ENCODE assay signal across 8 mouse cellular contexts in genomic region chr8:122460524-122461472, GRCm38 (mm10). TPM values are rescaled to one million over a fixed set of nuclear protein-coding genes. Genes with fewer than 3 reads are reported as not detected.
A peak's percentile ranks its signal among the peaks of the same experiment; 100 is the strongest.
DNase-seq lines count a peak whose midpoint lies in the region; ATAC-seq and TF ChIP-seq lines count a peak whose summit lies in the region.

Gene Snai3, minus strand, starts transcription at chr8:122460733.

- peaks cover 43% of the 10 kb centered on the region for H3K27me3 ChIP-seq in forebrain, embryonic 15.5 days
- peaks cover 7% of the 10 kb centered on the region for H3K27me3 ChIP-seq in hindbrain, postnatal 0 days (ENCODE audit: insufficient read depth, low read length)
- peaks cover 73% of the 10 kb centered on the region for H3K27me3 ChIP-seq in liver, embryonic 13.5 days

- in situ Hi-C loops in ES-E14 (cut with MboI; ENCODE audit: low sequenced_read_pairs in 2 of 2, unreplicated experiment in 2 of 2), result no loop called here

- no peak for TF ChIP-seq CTCF in hindbrain, postnatal 0 days (IDR thresholded peaks at IDR 0.05; ENCODE audit: low read depth)

- H3K9ac ChIP-seq in ES-E14 (ENCODE audit: insufficient read depth, low read depth, low read length, poor library complexity, severe bottlenecking), result peak within 1 kb of the TSS; percentile 45
- H3K9ac ChIP-seq in forebrain, embryonic 15.5 days (replicated peaks), result no peak within 1 kb of the TSS; the same call in 1 of the 2 replicates
- H3K9ac ChIP-seq in hindbrain, postnatal 0 days (replicated peaks; ENCODE audit: low read length), result 0 out of 2 replicates have a peak within 1 kb of the TSS, but pooled peaks have one; percentile 21
- no peak within 1 kb of the TSS for H3K9ac ChIP-seq in liver, embryonic 13.5 days

- H3K9me3 ChIP-seq in ES-E14 (ENCODE audit: control insufficient read depth, insufficient read depth, low read depth, low read length), result no peaks in the 10 kb centered on the region
- H3K9me3 ChIP-seq in forebrain, embryonic 15.5 days, result no peaks in the 10 kb centered on the region
- H3K9me3 ChIP-seq in hindbrain, postnatal 0 days (ENCODE audit: low read length), result no peaks in the 10 kb centered on the region
- no peaks in the 10 kb centered on the region for H3K9me3 ChIP-seq in liver, embryonic 13.5 days (replicated peaks)

- H3K4me3 ChIP-seq in ES-E14 (ENCODE audit: insufficient read depth in 1 of 2, low read depth in 1 of 2, low read length in 2 of 2, poor library complexity in 1 of 2, severe bottlenecking in 1 of 2), result peak within 1 kb of the TSS; percentile 60 to 85
- H3K4me3 ChIP-seq in brown adipose tissue, adult 24 weeks (ENCODE audit: insufficient read depth, low read depth, low read length), result peak within 1 kb of the TSS; percentile 19
- peak within 1 kb of the TSS; percentile 36 for H3K4me3 ChIP-seq in forebrain, embryonic 15.5 days
- H3K4me3 ChIP-seq in hindbrain, postnatal 0 days (ENCODE audit: low read length), result peak within 1 kb of the TSS; percentile 34
- peak within 1 kb of the TSS; percentile 43 for H3K4me3 ChIP-seq in liver, embryonic 13.5 days (replicated peaks)

- no peak within 1 kb of the TSS for H3K27ac ChIP-seq in ES-E14 (ENCODE audit: insufficient read depth, low read depth, low read length, poor library complexity, severe bottlenecking)
- no peak within 1 kb of the TSS for H3K27ac ChIP-seq in brown adipose tissue, adult 24 weeks (replicated peaks; ENCODE audit: low read depth, low read length)
- no peak within 1 kb of the TSS for H3K27ac ChIP-seq in forebrain, embryonic 15.5 days (replicated peaks)
- no peak within 1 kb of the TSS for H3K27ac ChIP-seq in hindbrain, postnatal 0 days
- no peak within 1 kb of the TSS for H3K27ac ChIP-seq in liver, embryonic 13.5 days

- peak within 1 kb of the TSS; percentile 60 for H3K4me2 ChIP-seq in forebrain, embryonic 15.5 days (replicated peaks)
- peak within 1 kb of the TSS; percentile 61 for H3K4me2 ChIP-seq in hindbrain, postnatal 0 days (ENCODE audit: low read depth, low read length)
- peak within 1 kb of the TSS; percentile 64 for H3K4me2 ChIP-seq in liver, embryonic 13.5 days

- no peak for ATAC-seq in forebrain, embryonic 15.5 days (replicated peaks)
- ATAC-seq in hindbrain, postnatal 0 days, result peak; percentile 71
- ATAC-seq in liver, embryonic 13.5 days (ENCODE audit: low read depth), result peak; percentile 63

- WGBS in forebrain, embryonic 15.5 days, result 2% methylated on average over 56 of the region's 56 CpGs
- 3% methylated on average over 55 of the region's 56 CpGs for WGBS in hindbrain, postnatal 0 days
- WGBS in liver, embryonic 13.5 days (ENCODE audit: insufficient replicate concordance), result 5% methylated on average over 56 of the region's 56 CpGs

- H3K36me3 ChIP-seq in ES-E14 (ENCODE audit: control insufficient read depth, insufficient read depth, low read length, poor library complexity, severe bottlenecking), result peaks cover 4% of the 10 kb centered on the region; the same call in 1 of the 2 replicates
- no peaks in the 10 kb centered on the region for H3K36me3 ChIP-seq in forebrain, embryonic 15.5 days
- H3K36me3 ChIP-seq in hindbrain, postnatal 0 days (ENCODE audit: insufficient read depth, low read length), result 0 out of 2 replicates have a peak, but pooled peaks cover 6% of the 10 kb centered on the region
- H3K36me3 ChIP-seq in liver, embryonic 13.5 days, result no peaks in the 10 kb centered on the region

- DNase-seq in ES-E14 (ENCODE audit: low read depth, low spot score), result no peak
- peak; percentile 26 for DNase-seq in hindbrain, postnatal 0 days (ENCODE audit: low spot score)
- peak; percentile 42 for DNase-seq in liver, embryonic 13.5 days
- DNase-seq in neural tube, embryonic 10.5 days (ENCODE audit: extremely low spot score, low spot score), result peak; percentile 39
- peak; percentile 73 for DNase-seq in thymus, postnatal 10 days (ENCODE audit: low spot score in 2 of 2)
- no peak for DNase-seq in layer of hippocampus, adult 11-12 months (ENCODE audit: low spot score)

- H3K4me1 ChIP-seq in ES-E14 (ENCODE audit: control insufficient read depth in 2 of 2, insufficient read depth in 2 of 2, low read length in 2 of 2, poor library complexity in 1 of 2), result peaks cover 0 to 18% of the 10 kb centered on the region in 2 experiments; a peak in 2 of 4 replicates
- peaks cover 20% of the 10 kb centered on the region for H3K4me1 ChIP-seq in brown adipose tissue, adult 24 weeks (ENCODE audit: control insufficient read depth, insufficient read depth, insufficient read length, low read length)
- H3K4me1 ChIP-seq in forebrain, embryonic 15.5 days, result peaks cover 10% of the 10 kb centered on the region
- no peaks in the 10 kb centered on the region for H3K4me1 ChIP-seq in hindbrain, postnatal 0 days (ENCODE audit: insufficient read depth, low read length)
- peaks cover 55% of the 10 kb centered on the region for H3K4me1 ChIP-seq in liver, embryonic 13.5 days (replicated peaks)

TF ChIP-seq in ES-E14, 5 proteins besides CTCF, POLR2A, EP300 and RAD21:
- TF ChIP-seq CHD2 (IDR thresholded peaks at IDR 0.05; ENCODE audit: low read depth, low read length) (no peak), MAFK (IDR thresholded peaks at IDR 0.05; ENCODE audit: insufficient read depth, low read depth, low read length) (peak; percentile 58; the same call in 1 of the 2 replicates), ZNF384 (IDR thresholded peaks at IDR 0.05; ENCODE audit: low read depth, low read length) (no peak)

RNA-seq across cellular contexts. Expression of gene Snai3, which starts in this region (rescaled TPM):
- 4.2 and 8.2 TPM in 2 replicates for total RNA-seq in ES-E14 (2012; rRNA removed)
- polyA plus RNA-seq in brown adipose tissue, adult 24 weeks (2012; ENCODE audit: insufficient read depth, insufficient read length, missing spikeins), result not detected in 2 replicates
- polyA plus RNA-seq in forebrain, embryonic 15.5 days (2015; fragmentation: Nextera tagmentation; extraction: Ambion mirVana), result not detected in 2 replicates
- not detected in 2 replicates for total RNA-seq in hindbrain, postnatal 0 days (2014; rRNA removed)
- not detected in 2 replicates for polyA plus RNA-seq in hindbrain, postnatal 0 days (2015; fragmentation: Nextera tagmentation; extraction: Ambion mirVana)
- 0.20 and 0.31 TPM in 2 replicates for polyA plus RNA-seq in liver, embryonic 13.5 days (2015; fragmentation: Nextera tagmentation; extraction: Ambion mirVana)

Comparison
In these comparisons a context has a peak if more than half of its experiments do, and no peak if none do; other contexts are left out.
1. Peak in DNase-seq, ATAC-seq, H3K4me3 ChIP-seq, H3K9ac ChIP-seq and H3K4me2 ChIP-seq in hindbrain, postnatal 0 days; RNA of the gene not detected or under 1 TPM.
2. Peak in DNase-seq, ATAC-seq, H3K4me3 ChIP-seq and H3K4me2 ChIP-seq in liver, embryonic 13.5 days; RNA of the gene not detected or under 1 TPM.
3. DNase-seq: peak in neural tube, embryonic 10.5 days (single experiment) and thymus, postnatal 10 days (2 of 2); none in ES-E14 (single experiment) and layer of hippocampus, adult 11-12 months (single experiment).
4. H3K4me3 ChIP-seq: peak in every context shown above with its lines; median percentile 72 in ES-E14; 43 in liver, embryonic 13.5 days; 36 in forebrain, embryonic 15.5 days; 34 in hindbrain, postnatal 0 days; 19 in brown adipose tissue, adult 24 weeks.
5. Peak in every context shown above with its lines, with median percentiles within 50 percentile points of each other: H3K4me2 ChIP-seq.